Mouse (Mus musculus) liver, postnatal 0 days (tissue): ENCODE measurements around the gene Srprb. TPM values are rescaled to one million over a fixed set of nuclear protein-coding genes. Genes with fewer than 3 reads are reported as not detected.

ENCODE experiments used
- ATAC-seq: fragments of 200-750 bp; cut with Nextera tagmentation; 2 replicates; pipeline ENCODE4 v1.8.0; 2017; ENCODE audit warnings: mild to moderate bottlenecking, moderate library complexity
- DNase-seq: peaks from one replicate; pipeline ENCODE4 v3.0.0-alpha.2; 2016
- H3K27ac ChIP-seq: fragments of 300-500 bp; sonication (generic); 2 replicates; pipeline ENCODE4 v1.5.1; 2014; ENCODE audit warnings: antibody characterized with exemption, moderate library complexity, mild to moderate bottlenecking, low read depth
- H3K27me3 ChIP-seq: fragments of 300-500 bp; sonication (generic); 2 replicates; pipeline ENCODE4 v1.6.1; 2014; ENCODE audit warnings: low read length, control low read depth, mixed read lengths; ENCODE audit not compliant: insufficient read depth
- H3K36me3 ChIP-seq: fragments of 300-500 bp; sonication (generic); replicated peaks from 2 replicates; pipeline ENCODE4 v1.6.1; 2014; ENCODE audit warnings: mild to moderate bottlenecking, control low read depth, low read length, moderate library complexity, mixed read lengths; ENCODE audit not compliant: insufficient read depth
- H3K4me1 ChIP-seq: fragments of 300-500 bp; sonication (generic); 2 replicates; pipeline ENCODE4 v1.6.1; 2014; ENCODE audit warnings: antibody characterized with exemption, mild to moderate bottlenecking, control low read depth; ENCODE audit not compliant: insufficient read depth
- H3K4me2 ChIP-seq: fragments of 300-500 bp; sonication (generic); 2 replicates; pipeline ENCODE4 v1.6.1; 2014; ENCODE audit warnings: low read depth, mild to moderate bottlenecking, low read length, moderate library complexity, mixed read lengths
- H3K4me3 ChIP-seq: fragments of 300-500 bp; sonication (generic); 2 replicates; pipeline ENCODE4 v1.5.1; 2014; ENCODE audit warnings: low read depth, low read length
- H3K9ac ChIP-seq: fragments of 300-500 bp; sonication (generic); replicated peaks from 2 replicates; pipeline ENCODE4 v1.6.1; 2014; ENCODE audit warnings: mild to moderate bottlenecking, moderate library complexity
- H3K9me3 ChIP-seq: fragments of 300-500 bp; sonication (generic); 2 replicates; pipeline ENCODE4 v1.6.1; 2016; ENCODE audit warnings: mild to moderate bottlenecking, control low read depth, low read length, mixed read lengths
- CTCF ChIP-seq: sonication (generic); IDR thresholded peaks from 2 replicates; pipeline ENCODE4 v1.5.1; 2016; ENCODE audit warnings: antibody characterized with exemption, low read depth
- EP300 ChIP-seq: IDR thresholded peaks from 2 replicates; pipeline ENCODE4 v1.6.1; 2016; ENCODE audit warnings: antibody characterized with exemption, low read depth, mild to moderate bottlenecking
- WGBS: fragments of 180-500 bp; shearing (Covaris S2); extraction: QIAGEN DNeasy Blood & Tissue Kit; methylation state at CpG from one replicate; pipeline ENCODE4 v1.1.7; 2014; ENCODE audit not compliant: insufficient replicate concordance; 5-methylcytosine and 5-hydroxymethylcytosine counted together
- polyA plus RNA-seq: library from polyadenylated mRNA; unstranded; fragments of >200 nt; fragmentation: Nextera tagmentation; extraction: Ambion mirVana; gene quantifications from 2 replicates; pipeline ENCODE4 v1.2.1, GENCODE M21; 2015

The Srprb gene
- polyA plus RNA-seq, 1 experiment from 2014 or later, result 10.8 TPM

DNA sequence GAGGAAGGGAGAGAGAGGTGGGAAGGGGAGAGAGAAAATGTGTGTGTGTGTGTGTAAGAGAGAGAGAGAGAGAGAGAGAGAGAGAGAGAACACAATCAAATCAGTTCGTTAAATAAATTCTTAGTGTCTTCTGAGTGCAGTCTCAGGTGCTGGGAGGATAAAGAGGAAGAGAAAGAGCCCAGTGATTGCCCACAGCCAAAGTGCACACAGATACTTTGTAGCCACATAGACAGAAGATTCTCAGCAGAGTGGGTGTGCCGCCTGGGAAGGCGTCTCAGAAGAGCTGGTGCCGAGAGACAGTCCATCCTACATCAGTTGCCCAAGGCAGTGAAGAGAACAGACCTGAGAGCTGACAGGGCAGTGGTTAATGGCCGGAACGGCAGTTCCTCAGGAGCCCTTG, 12.3 kb upstream of the Srprb start:
- WGBS, result 64% methylated on average over 6 of the region's 6 CpGs
- H3K27me3 ChIP-seq, result no peaks in the 10 kb centered on the region
- DNase-seq, result no peak
- peaks cover 30% of the 10 kb centered on the region for H3K36me3 ChIP-seq
- H3K27ac ChIP-seq, result no peak overlapping the region
- no peak for ATAC-seq
- H3K4me3 ChIP-seq, result no peak overlapping the region
- no peak overlapping the region for H3K9ac ChIP-seq
- no peaks in the 10 kb centered on the region for H3K9me3 ChIP-seq
- no peak for TF ChIP-seq CTCF
- TF ChIP-seq EP300, result no peak
- H3K4me2 ChIP-seq, result no peak overlapping the region
- no peaks in the 10 kb centered on the region for H3K4me1 ChIP-seq

DNA sequence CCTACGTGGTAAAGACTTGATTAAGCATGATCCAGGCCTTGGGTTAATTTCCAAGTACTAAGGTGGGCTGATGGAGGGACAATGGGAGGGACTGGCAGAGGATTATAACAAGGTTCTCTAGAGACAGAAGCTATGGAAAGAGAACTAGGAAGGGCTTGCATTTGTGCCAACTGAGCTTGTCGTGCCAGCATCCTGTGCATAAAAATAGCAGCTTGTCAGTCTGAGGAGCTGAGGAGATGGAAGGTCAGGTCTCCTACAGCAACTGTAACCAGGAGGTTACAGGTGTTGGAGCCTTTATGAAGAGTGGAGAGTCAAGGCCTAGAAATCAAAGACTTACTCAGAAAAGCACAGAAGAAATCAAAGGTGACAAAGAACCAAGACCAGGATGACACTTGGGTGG, 11.7 kb upstream of the Srprb start:
- no peak for ATAC-seq
- Histone ChIP-seq H3K9ac (no peak overlapping the region), H3K36me3 (peaks cover 32% of the 10 kb centered on the region), H3K4me2 (no peak overlapping the region), H3K27me3 (no peaks in the 10 kb centered on the region), H3K9me3 (no peaks in the 10 kb centered on the region), H3K27ac (no peak overlapping the region), H3K4me3 (no peak overlapping the region), H3K4me1 (no peaks in the 10 kb centered on the region)
- TF ChIP-seq CTCF, result no peak
- DNase-seq, result no peak
- 47% methylated on average over 2 of the region's 2 CpGs for WGBS

DNA sequence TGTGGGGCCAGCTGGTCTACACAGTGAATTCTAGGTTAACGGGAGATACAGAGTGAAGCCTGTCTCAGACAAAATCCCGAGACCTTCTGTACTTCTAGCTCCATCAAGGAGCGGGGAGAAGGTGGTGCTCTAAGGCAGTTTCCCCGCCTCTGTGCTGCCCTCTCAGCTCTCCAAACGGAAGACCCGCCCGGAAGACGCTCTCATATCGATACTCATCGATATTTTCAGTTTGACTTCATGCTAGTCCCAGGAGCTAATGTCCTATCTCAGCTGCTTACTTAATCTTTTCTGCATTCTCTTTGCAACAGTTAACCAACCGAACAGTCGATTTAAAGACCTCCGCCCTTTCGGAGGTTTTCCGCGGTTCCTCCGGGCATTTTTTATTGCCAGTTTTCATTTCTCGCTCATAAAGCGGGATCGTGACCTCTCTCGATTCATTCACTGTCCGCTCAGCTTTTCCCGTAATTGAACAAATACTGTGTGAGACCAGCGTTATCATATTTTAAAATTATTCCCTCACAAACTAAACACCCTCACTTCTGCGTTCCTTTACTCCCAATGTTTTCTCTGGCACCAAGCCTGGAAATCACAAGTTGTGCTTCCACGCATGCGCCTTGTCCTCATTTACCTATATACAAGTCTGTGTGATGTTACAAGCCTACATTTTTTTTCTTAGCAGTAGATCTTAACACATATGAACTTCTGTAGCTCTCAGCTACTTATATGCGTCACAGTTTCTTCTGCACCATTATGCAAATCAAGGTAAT, 10.9 kb upstream of the Srprb start:
- no peak for DNase-seq
- TF ChIP-seq EP300 (no peak), CTCF (no peak)
- H3K27me3 ChIP-seq, result no peaks in the 10 kb centered on the region
- no peaks in the 10 kb centered on the region for H3K4me1 ChIP-seq
- ATAC-seq, result no peak
- H3K4me2 ChIP-seq, result no peak overlapping the region
- H3K4me3 ChIP-seq, result no peak overlapping the region
- H3K36me3 ChIP-seq, result peaks cover 32% of the 10 kb centered on the region
- H3K9me3 ChIP-seq, result no peaks in the 10 kb centered on the region
- H3K27ac ChIP-seq, result no peak overlapping the region
- no peak overlapping the region for H3K9ac ChIP-seq
- WGBS, result 68% methylated on average over 28 of the region's 28 CpGs

DNA sequence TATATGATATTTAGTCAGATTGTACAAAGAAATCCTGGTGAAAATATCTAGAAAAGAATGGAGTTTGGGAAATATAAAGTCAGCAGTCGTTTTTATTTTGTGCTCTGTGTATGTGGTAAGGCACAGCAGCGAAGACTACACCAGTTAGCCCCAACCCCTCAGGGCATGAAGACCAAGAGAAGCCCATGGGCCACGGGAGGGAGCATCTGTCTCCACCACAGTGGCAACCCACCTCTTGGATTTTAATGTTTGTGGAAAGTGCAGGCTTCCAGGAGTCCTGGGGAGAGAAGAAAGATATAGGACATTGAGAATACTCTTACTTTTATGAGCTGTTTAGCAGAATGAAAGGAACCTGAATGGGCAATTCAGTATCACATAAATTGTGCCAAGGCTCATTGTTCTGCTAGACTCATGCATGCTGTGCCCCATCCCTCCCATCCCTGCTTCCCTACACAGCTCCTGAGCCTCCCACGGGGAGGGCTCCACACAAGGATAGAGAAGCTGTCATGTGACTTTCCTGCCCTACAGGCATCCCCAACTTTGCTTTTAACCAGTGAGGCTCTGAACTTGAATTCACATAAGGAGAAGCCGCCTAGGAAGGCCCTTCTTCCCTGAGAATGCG, 7.0 kb upstream of the Srprb start:
- Histone ChIP-seq H3K36me3 (peaks cover 13% of the 10 kb centered on the region), H3K4me2 (no peak overlapping the region), H3K27me3 (no peaks in the 10 kb centered on the region), H3K4me3 (no peak overlapping the region), H3K9ac (no peak overlapping the region), H3K27ac (no peak overlapping the region), H3K9me3 (no peaks in the 10 kb centered on the region), H3K4me1 (no peaks in the 10 kb centered on the region)
- TF ChIP-seq EP300, result no peak
- no peak for TF ChIP-seq CTCF
- DNase-seq (no peak), ATAC-seq (no peak)
- WGBS, result 65% methylated on average over 6 of the region's 6 CpGs

DNA sequence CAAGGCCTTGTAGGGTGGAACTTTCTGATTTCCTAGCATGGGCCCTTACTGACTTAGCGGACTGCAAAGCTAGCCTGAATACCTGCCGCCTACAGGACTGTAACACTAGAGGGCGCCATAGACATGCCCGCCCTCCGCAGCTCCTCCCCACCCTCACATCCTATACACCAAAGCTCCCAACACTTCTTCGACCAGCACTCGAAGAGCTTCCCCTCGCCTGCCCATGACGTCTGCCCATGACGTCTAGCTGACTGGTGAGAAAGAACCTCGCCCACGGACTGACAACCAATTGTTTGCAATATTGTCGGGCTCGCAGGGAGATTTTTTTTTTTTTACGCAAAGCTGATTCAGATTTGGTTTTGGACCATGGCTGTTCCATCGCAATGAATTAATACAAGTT, 5.9 kb upstream of the Srprb start:
- no peaks in the 10 kb centered on the region for H3K27me3 ChIP-seq
- no peak overlapping the region for H3K27ac ChIP-seq
- WGBS, result 7% methylated on average over 16 of the region's 16 CpGs
- H3K4me1 ChIP-seq, result no peaks in the 10 kb centered on the region
- ATAC-seq (peak; percentile 73), DNase-seq (peak; percentile 84)
- no peaks in the 10 kb centered on the region for H3K9me3 ChIP-seq
- peak overlapping the region; percentile 36 for H3K4me2 ChIP-seq
- TF ChIP-seq CTCF (peak; percentile 96), EP300 (no peak)
- no peak overlapping the region for H3K4me3 ChIP-seq
- H3K36me3 ChIP-seq, result peaks cover 13% of the 10 kb centered on the region
- no peak overlapping the region for H3K9ac ChIP-seq

DNA sequence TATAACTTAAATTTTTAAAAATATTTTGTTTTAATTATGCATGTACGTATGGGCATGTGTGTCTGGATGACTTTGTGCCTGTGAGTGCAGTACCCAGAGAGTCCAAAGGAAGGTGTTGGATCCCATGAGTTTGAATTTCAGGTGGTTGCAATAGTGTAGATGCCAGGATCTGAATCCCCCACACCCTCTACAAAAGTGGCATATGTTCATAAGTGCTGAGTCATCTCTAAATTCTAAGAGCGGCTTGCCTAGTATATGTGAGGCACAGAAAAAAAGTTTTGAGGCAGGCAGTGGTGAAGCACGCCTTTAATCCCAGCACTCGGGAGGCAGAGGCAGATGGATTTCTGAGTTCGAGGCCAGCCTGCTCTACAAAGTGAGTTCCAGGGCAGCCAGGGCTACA, 3.8 kb upstream of the Srprb start:
- no peak for ATAC-seq
- no peak overlapping the region for H3K27ac ChIP-seq

More for the DNA sequence above, 3.8 kb upstream of the Srprb start:
- H3K4me1 ChIP-seq, result no peaks in the 10 kb centered on the region
- peaks cover 10% of the 10 kb centered on the region for H3K36me3 ChIP-seq
- H3K4me2 ChIP-seq, result no peak overlapping the region
- no peaks in the 10 kb centered on the region for H3K9me3 ChIP-seq
- 60% methylated on average over 5 of the region's 5 CpGs for whole genome bisulfite sequencing
- H3K4me3 ChIP-seq, result no peak overlapping the region
- H3K9ac ChIP-seq, result no peak overlapping the region
- H3K27me3 ChIP-seq, result no peaks in the 10 kb centered on the region
- TF ChIP-seq CTCF, result no peak
- TF ChIP-seq EP300, result no peak
- DNase-seq, result no peak
